8 mouse cellular contexts compared by ENCODE assay signal in genomic region chr14:16364161-16364831, GRCm38 (mm10). TPM values are rescaled to one million over a fixed set of nuclear protein-coding genes. Genes with fewer than 3 reads are reported as not detected.
DNase-seq lines count a peak whose midpoint lies in the region; ATAC-seq and TF ChIP-seq lines count a peak whose summit lies in the region.

No protein-coding gene starts in this region.

- no peak for TF ChIP-seq RAD21 in MEL (IDR thresholded peaks at IDR 0.05; ENCODE audit: low read depth, low read length)

- intact Hi-C loops in heart, postnatal 10 days (cut with DNase I), result loop anchor here (2.0 kb wide), 1 partner anchor 115 kb away; the partner anchor contains the start of genes Ngly1 and Oxsm

- H3K4me3 ChIP-seq in MEL (ENCODE audit: control insufficient read depth in 1 of 2, insufficient read depth in 1 of 2, low read depth in 2 of 2, low read length in 2 of 2), result peak overlapping the region; percentile 88 to 91
- H3K4me3 ChIP-seq in brown adipose tissue, adult 24 weeks (ENCODE audit: insufficient read depth, low read depth, low read length), result peak overlapping the region; percentile 72
- H3K4me3 ChIP-seq in forebrain, embryonic 12.5 days (replicated peaks), result peak overlapping the region; percentile 96
- H3K4me3 ChIP-seq in lung, adult 2 months (replicated peaks; ENCODE audit: extremely low read depth, low read depth, low read length), result peak overlapping the region; percentile 86
- H3K4me3 ChIP-seq in olfactory bulb, adult 2 months (ENCODE audit: insufficient read depth, low read depth, low read length), result peak overlapping the region; percentile 60

- peak; percentile 79 for DNase-seq in MEL (ENCODE audit: low read depth, low spot score)
- peak; percentile 72 to 80 for DNase-seq in heart, postnatal 10 days
- DNase-seq in kidney, postnatal 4 days, result peak; percentile 74 to 84
- peak; percentile 45 for DNase-seq in lung, adult 2 months
- DNase-seq in thymus, postnatal 10 days (ENCODE audit: low spot score in 2 of 2), result peak; percentile 67 to 68

- H3K27me3 ChIP-seq in MEL (ENCODE audit: control insufficient read depth in 1 of 2, insufficient read depth in 2 of 2, low read length in 2 of 2), result no peaks in the 10 kb centered on the region
- H3K27me3 ChIP-seq in forebrain, embryonic 12.5 days, result no peaks in the 10 kb centered on the region

- H3K4me2 ChIP-seq in forebrain, embryonic 12.5 days, result peak overlapping the region; percentile 76

- TF ChIP-seq CTCF in MEL (IDR thresholded peaks at IDR 0.05 in 2 of 3, conservative IDR thresholded peaks at IDR 0.05 in 1 of 3; ENCODE audit: control insufficient read depth in 1 of 3, insufficient read depth in 1 of 3, low read depth in 2 of 3, low read length in 3 of 3, poor library complexity in 1 of 3, severe bottlenecking in 1 of 3), result 0 out of 6 replicates have a peak, but pooled peaks of 1 of the 3 experiments have one; percentile 21
- TF ChIP-seq CTCF in lung, adult 2 months (IDR thresholded peaks at IDR 0.05; ENCODE audit: insufficient read depth, low read length), result no peak
- no peak for TF ChIP-seq CTCF in olfactory bulb, adult 2 months (IDR thresholded peaks at IDR 0.05; ENCODE audit: insufficient read depth, low read depth, low read length)

- peak overlapping the region; percentile 89 for H3K9ac ChIP-seq in MEL (ENCODE audit: control insufficient read depth, low read depth, low read length, poor library complexity, severe bottlenecking)
- peak overlapping the region; percentile 98 for H3K9ac ChIP-seq in forebrain, embryonic 12.5 days

- H3K4me1 ChIP-seq in MEL (ENCODE audit: control insufficient read depth in 1 of 2, insufficient read depth in 2 of 2, low read length in 2 of 2), result peaks cover 6 to 11% of the 10 kb centered on the region in 2 experiments; a peak in 2 of 4 replicates
- H3K4me1 ChIP-seq in brown adipose tissue, adult 24 weeks (ENCODE audit: control insufficient read depth, insufficient read depth, insufficient read length, low read length), result peaks cover 3% of the 10 kb centered on the region; the same call in 1 of the 2 replicates
- peaks cover 27% of the 10 kb centered on the region for H3K4me1 ChIP-seq in forebrain, embryonic 12.5 days
- peaks cover 13% of the 10 kb centered on the region for H3K4me1 ChIP-seq in lung, adult 2 months (ENCODE audit: control insufficient read depth, insufficient read depth, low read length)
- H3K4me1 ChIP-seq in olfactory bulb, adult 2 months (ENCODE audit: control insufficient read depth, insufficient read depth, low read length), result 0 out of 2 replicates have a peak, but pooled peaks cover 2% of the 10 kb centered on the region

- no peak for TF ChIP-seq EP300 in MEL (IDR thresholded peaks at IDR 0.05; ENCODE audit: low read depth in 1 of 2, low read length in 2 of 2)

- peaks cover 34% of the 10 kb centered on the region for H3K79me2 ChIP-seq in MEL (ENCODE audit: control insufficient read depth, insufficient read depth, low read length, poor library complexity)

- H3K36me3 ChIP-seq in MEL (ENCODE audit: control insufficient read depth in 1 of 2, insufficient read depth in 2 of 2, low read length in 2 of 2), result peaks cover 0 to 15% of the 10 kb centered on the region in 2 experiments; a peak in 2 of 4 replicates
- no peaks in the 10 kb centered on the region for H3K36me3 ChIP-seq in forebrain, embryonic 12.5 days (replicated peaks)

- peak overlapping the region; percentile 74 for H3K27ac ChIP-seq in MEL (ENCODE audit: control insufficient read depth, low read depth, low read length)
- H3K27ac ChIP-seq in brown adipose tissue, adult 24 weeks (replicated peaks; ENCODE audit: low read depth, low read length), result peak overlapping the region; percentile 83
- H3K27ac ChIP-seq in forebrain, embryonic 12.5 days, result peak overlapping the region; percentile 99
- peak overlapping the region; percentile 85 for H3K27ac ChIP-seq in olfactory bulb, adult 2 months (ENCODE audit: insufficient read depth, low read depth, low read length)

- under 1% methylated on average over 25 of the region's 32 CpGs for WGBS in forebrain, embryonic 12.5 days
- WGBS in lung, adult 2 months, result 1% methylated on average over 22 of the region's 32 CpGs
- 1% methylated on average over 30 of the region's 32 CpGs for WGBS in olfactory bulb, adult 2 months

- no peaks in the 10 kb centered on the region for H3K9me3 ChIP-seq in MEL (replicated peaks; ENCODE audit: insufficient read depth, low read length)
- H3K9me3 ChIP-seq in forebrain, embryonic 12.5 days, result no peaks in the 10 kb centered on the region

- 0 out of 4 replicates have a peak, but pooled peaks of 1 of the 2 experiments have one; percentile 14 for TF ChIP-seq POLR2A in MEL (IDR thresholded peaks at IDR 0.05; ENCODE audit: control insufficient read depth in 1 of 2, insufficient read depth in 1 of 2, low read depth in 1 of 2, low read length in 2 of 2, poor library complexity in 1 of 2)
- TF ChIP-seq POLR2A in lung, adult 2 months (IDR thresholded peaks at IDR 0.05; ENCODE audit: borderline replicate concordance, extremely low read depth, low read depth, low read length), result no peak
- no peak for TF ChIP-seq POLR2A in olfactory bulb, adult 2 months (IDR thresholded peaks at IDR 0.05; ENCODE audit: insufficient read depth, low read depth, low read length)

- ATAC-seq in forebrain, embryonic 12.5 days (ENCODE audit: low FRiP score), result peak; percentile 77

TF ChIP-seq in MEL, 35 proteins besides CTCF, POLR2A, EP300 and RAD21:
- TF ChIP-seq MAZ (IDR thresholded peaks at IDR 0.05; ENCODE audit: low read depth, low read length) (0 out of 2 replicates have a peak, but pooled peaks have one; percentile 9), MXI1 (IDR thresholded peaks at IDR 0.05; ENCODE audit: low read depth, low read length) (peak; percentile 94), ZKSCAN1 (IDR thresholded peaks at IDR 0.05; ENCODE audit: low read depth, low read length) (no peak), RCOR1 (IDR thresholded peaks at IDR 0.05; ENCODE audit: low read depth, low read length) (no peak), SIN3A (IDR thresholded peaks at IDR 0.05; ENCODE audit: low read length) (peak; percentile 66), MAX (IDR thresholded peaks at IDR 0.05; ENCODE audit: low read length) (0 out of 2 replicates have a peak, but pooled peaks have one; percentile 32)

RNA-seq across cellular contexts. Expression of gene Top2b, which starts 0.7 kb away (rescaled TPM):
- 29.5 and 31.8 TPM in 2 replicates for total RNA-seq in MEL (2012; rRNA removed)
- 100 to 1,000 TPM in 1 of 2 experiments, 10 to 100 TPM in 1; 39.5 to 190 TPM for polyA plus RNA-seq in MEL (2012; ENCODE audit: insufficient read depth in 1 of 2, insufficient read length in 2 of 2, low read depth in 1 of 2, low replicate concordance in 2 of 2, missing spikeins in 1 of 2)
- 60.6 and 61.1 TPM in 2 replicates for polyA plus RNA-seq in brown adipose tissue, adult 24 weeks (2012; ENCODE audit: insufficient read depth, insufficient read length, missing spikeins)
- polyA plus RNA-seq in forebrain, embryonic 12.5 days (2016; fragmentation: Nextera tagmentation; extraction: Ambion mirVana), result 195 and 207 TPM in 2 replicates
- 100 to 1,000 TPM in 1 of 2 experiments, 10 to 100 TPM in 1; 96.3 to 108 TPM for total RNA-seq in heart, postnatal 10 days (2021)
- polyA plus RNA-seq in lung, adult 2 months (2012; rRNA removed), result 8.1 and 14.9 TPM in 2 replicates
- 567 TPM in 1 of 2 replicates, not detected in the other for polyA plus RNA-seq in olfactory bulb, adult 2 months (2012; ENCODE audit: insufficient read depth, insufficient read length, low replicate concordance, missing spikeins)

Comparison
In these comparisons a context has a peak if more than half of its experiments do, and no peak if none do; other contexts are left out.
1. Peak in every context shown above with its lines: DNase-seq, ATAC-seq, H3K4me3 ChIP-seq and H3K27ac ChIP-seq.